Mouse (Mus musculus) liver, embryonic 13.5 days (tissue): ENCODE data around the gene Fam243. TPM values are rescaled to one million over a fixed set of nuclear protein-coding genes. Genes with fewer than 3 reads are reported as not detected.

Source experiments
- ATAC-seq: fragments of 200-750 bp; cut with Nextera tagmentation; 2 replicates; pipeline ENCODE4 v1.8.0; 2017; ENCODE audit warnings: low read depth, mild to moderate bottlenecking, moderate number of reproducible peaks, moderate library complexity
- DNase-seq: peaks from one replicate; pipeline ENCODE4 v3.0.0; 2022
- H3K27ac ChIP-seq: fragments of 300-500 bp; sonication (generic); 2 replicates; pipeline ENCODE4 v1.5.1; 2015; ENCODE audit warnings: moderate library complexity, mild to moderate bottlenecking, inconsistent platforms
- H3K27me3 ChIP-seq: fragments of 300-500 bp; sonication (generic); 2 replicates; pipeline ENCODE4 v1.6.1; 2015; ENCODE audit warnings: mild to moderate bottlenecking, inconsistent platforms
- H3K36me3 ChIP-seq: fragments of 300-500 bp; sonication (generic); 2 replicates; pipeline ENCODE4 v1.6.1; 2015; ENCODE audit warnings: mild to moderate bottlenecking, inconsistent platforms
- H3K4me1 ChIP-seq: fragments of 300-500 bp; sonication (generic); replicated peaks from 2 replicates; pipeline ENCODE4 v1.6.1; 2015; ENCODE audit warnings: inconsistent platforms
- H3K4me2 ChIP-seq: fragments of 300-500 bp; sonication (generic); 2 replicates; pipeline ENCODE4 v1.6.1; 2015; ENCODE audit warnings: inconsistent platforms, mild to moderate bottlenecking, moderate library complexity
- H3K4me3 ChIP-seq: fragments of 300-500 bp; sonication (generic); replicated peaks from 2 replicates; pipeline ENCODE4 v1.5.1; 2015; ENCODE audit warnings: mild to moderate bottlenecking, inconsistent platforms
- H3K9ac ChIP-seq: fragments of 300-500 bp; sonication (generic); 2 replicates; pipeline ENCODE4 v1.6.1; 2015; ENCODE audit warnings: mild to moderate bottlenecking, inconsistent platforms
- H3K9me3 ChIP-seq: fragments of 300-500 bp; sonication (generic); replicated peaks from 2 replicates; pipeline ENCODE4 v1.6.1; 2016; ENCODE audit warnings: inconsistent platforms
- WGBS: fragments of 180-500 bp; shearing (Covaris S2); methylation state at CpG from one replicate; pipeline ENCODE4 v1.1.7; 2015; ENCODE audit not compliant: insufficient replicate concordance; 5-methylcytosine and 5-hydroxymethylcytosine counted together
- polyA plus RNA-seq: library from polyadenylated mRNA; unstranded; fragments of >200 nt; fragmentation: Nextera tagmentation; extraction: Ambion mirVana; gene quantifications from 2 replicates; pipeline ENCODE4 v1.2.1, GENCODE M21; 2015

The Fam243 gene
- polyA plus RNA-seq, 1 experiment from 2014 or later: not detected

- Histone ChIP-seq H3K4me3 (no peak overlapping the region), H3K9ac (no peak overlapping the region), H3K9me3 (no peaks in the 10 kb centered on the region), H3K36me3 (no peaks in the 10 kb centered on the region), H3K27ac (no peak overlapping the region), H3K4me2 (no peak overlapping the region), H3K27me3 (0 out of 2 replicates have a peak, but pooled peaks cover 5% of the 10 kb centered on the region), H3K4me1 (peaks cover 24% of the 10 kb centered on the region)
- DNase-seq (no peak), ATAC-seq (no peak)
- 75% methylated on average over 12 of the region's 12 CpGs for WGBS
These were observed 27.7 kb upstream of the Fam243 start for GRCm38 (mm10) chr16:92348941-92349340.

- no peaks in the 10 kb centered on the region for H3K9me3 ChIP-seq
- H3K4me2 ChIP-seq: no peak overlapping the region
- H3K36me3 ChIP-seq: no peaks in the 10 kb centered on the region
- peaks cover 30% of the 10 kb centered on the region for H3K4me1 ChIP-seq
- DNase-seq (no peak), ATAC-seq (no peak)
- H3K4me3 ChIP-seq: no peak overlapping the region
- H3K9ac ChIP-seq: no peak overlapping the region
- 65% methylated on average over 13 of the region's 13 CpGs for WGBS
- no peaks in the 10 kb centered on the region for H3K27me3 ChIP-seq
- H3K27ac ChIP-seq: no peak overlapping the region
These were observed 25.2 kb upstream of the Fam243 start for GRCm38 (mm10) chr16:92346297-92346916.

DNA sequence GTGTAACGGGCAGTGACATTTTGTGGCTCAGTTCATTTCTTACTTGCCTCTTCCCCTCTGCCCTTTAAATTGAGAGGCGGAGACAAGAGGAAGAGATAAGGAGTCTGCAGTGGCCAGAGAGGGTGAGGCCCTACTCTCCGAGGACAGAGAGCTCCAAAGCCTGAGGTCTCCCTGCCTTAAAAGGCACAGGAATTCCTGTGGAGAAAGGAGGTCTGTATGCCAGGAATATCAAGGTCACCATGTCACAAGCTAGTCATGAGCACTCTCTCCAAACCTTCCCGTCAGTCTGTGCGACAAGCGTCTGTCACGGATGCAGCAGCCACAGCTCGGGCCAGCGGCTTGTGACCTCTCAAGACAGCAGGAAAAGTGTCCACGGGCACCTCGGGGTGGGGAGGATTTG is 23.9 kb upstream of the Fam243 start:
- H3K4me3 ChIP-seq: no peak overlapping the region
- H3K4me2 ChIP-seq: peak overlapping the region; percentile 43
- peaks cover 42% of the 10 kb centered on the region for H3K4me1 ChIP-seq
- no peaks in the 10 kb centered on the region for H3K27me3 ChIP-seq
- no peaks in the 10 kb centered on the region for H3K36me3 ChIP-seq
- H3K9me3 ChIP-seq: no peaks in the 10 kb centered on the region
- DNase-seq (no peak), ATAC-seq (peak; percentile 51)
- WGBS: 22% methylated on average over 11 of the region's 11 CpGs
- peak overlapping the region; percentile 47; the same call in 1 of the 2 replicates for H3K9ac ChIP-seq
- peak overlapping the region; percentile 34; the same call in 1 of the 2 replicates for H3K27ac ChIP-seq

DNA sequence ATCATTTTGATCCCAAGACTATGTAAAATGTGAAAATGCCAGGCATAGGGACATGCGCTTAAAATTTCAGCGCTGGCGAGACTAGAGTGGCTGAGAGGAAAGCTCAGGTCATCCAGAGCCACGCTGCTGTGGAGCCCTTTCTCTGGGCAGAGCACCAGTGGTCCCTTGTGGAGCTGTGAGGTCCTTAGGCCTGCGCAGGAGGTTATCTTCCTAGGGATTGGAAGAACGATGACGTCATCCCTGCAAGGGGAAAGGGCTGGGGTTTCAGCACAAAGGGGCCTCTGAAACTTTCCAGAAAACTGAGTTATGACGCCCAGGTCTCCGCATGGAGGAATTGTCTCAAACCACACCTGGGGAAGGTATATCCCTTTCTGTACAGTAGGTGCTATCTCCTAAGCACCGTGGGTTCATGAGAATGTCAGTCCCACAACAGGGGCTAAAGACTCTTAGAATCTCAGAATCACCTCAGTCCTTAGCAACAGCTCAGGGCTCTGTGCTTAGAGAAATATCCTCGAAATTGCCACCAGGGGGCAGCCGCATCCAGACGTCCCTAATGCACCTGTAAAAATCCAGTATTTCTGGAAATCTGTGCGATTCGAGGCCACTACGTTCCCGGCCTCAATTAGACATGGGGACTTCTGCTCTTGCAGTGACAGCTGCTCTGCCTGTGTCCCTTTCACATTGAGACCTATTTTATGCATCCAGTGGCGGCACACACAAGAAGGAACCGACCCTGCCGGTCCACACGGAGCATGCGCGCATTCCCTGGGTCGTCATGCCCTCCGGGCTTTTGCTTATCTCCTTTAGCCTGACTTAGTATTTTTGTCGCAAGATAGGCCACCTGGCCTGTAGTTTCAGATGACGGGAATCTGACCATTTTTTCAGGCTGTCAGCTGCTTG is 19.6 kb upstream of the Fam243 start:
- Histone ChIP-seq H3K4me3 (peak overlapping the region; percentile 48), H3K4me2 (peak overlapping the region; percentile 69), H3K27me3 (peaks cover under 1% of the 10 kb centered on the region; the same call in 1 of the 2 replicates), H3K9me3 (no peaks in the 10 kb centered on the region), H3K27ac (peak overlapping the region; percentile 58; the same call in 1 of the 2 replicates), H3K36me3 (no peaks in the 10 kb centered on the region), H3K9ac (0 out of 2 replicates have a peak overlapping the region, but pooled peaks have one; percentile 17), H3K4me1 (peaks cover 41% of the 10 kb centered on the region)
- DNase-seq (peak; percentile 76), ATAC-seq (peak; percentile 86)
- WGBS: 23% methylated on average over 27 of the region's 27 CpGs

DNA sequence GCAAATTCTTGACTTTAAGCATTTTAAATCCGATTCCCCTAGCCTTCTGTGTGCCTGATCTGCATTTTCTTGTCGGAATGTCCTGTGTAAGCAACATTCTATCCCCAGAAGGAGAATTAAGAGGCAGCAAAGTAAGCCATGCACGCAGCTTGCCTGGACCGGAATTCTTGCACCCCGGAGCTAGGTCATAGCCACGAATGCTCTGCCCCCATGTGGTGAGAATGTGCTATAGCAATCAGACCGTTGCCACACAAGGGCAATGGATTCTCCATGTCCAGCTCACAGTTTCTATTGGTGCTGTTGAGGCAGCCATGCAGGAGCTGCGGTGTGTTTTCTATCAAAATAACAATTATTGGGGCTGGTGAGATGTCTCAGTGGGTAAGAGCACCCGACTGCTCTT is 15.0 kb upstream of the Fam243 start:
- peaks cover 21% of the 10 kb centered on the region for H3K4me1 ChIP-seq
- no peaks in the 10 kb centered on the region for H3K9me3 ChIP-seq
- H3K36me3 ChIP-seq: no peaks in the 10 kb centered on the region
- H3K4me2 ChIP-seq: no peak overlapping the region
- 8% methylated on average over 9 of the region's 9 CpGs for WGBS
- H3K27me3 ChIP-seq: peaks cover 12% of the 10 kb centered on the region; the same call in 1 of the 2 replicates
- no peak overlapping the region for H3K9ac ChIP-seq
- no peak overlapping the region for H3K4me3 ChIP-seq
- ATAC-seq (no peak), DNase-seq (peak; percentile 51)
- H3K27ac ChIP-seq: no peak overlapping the region

DNA sequence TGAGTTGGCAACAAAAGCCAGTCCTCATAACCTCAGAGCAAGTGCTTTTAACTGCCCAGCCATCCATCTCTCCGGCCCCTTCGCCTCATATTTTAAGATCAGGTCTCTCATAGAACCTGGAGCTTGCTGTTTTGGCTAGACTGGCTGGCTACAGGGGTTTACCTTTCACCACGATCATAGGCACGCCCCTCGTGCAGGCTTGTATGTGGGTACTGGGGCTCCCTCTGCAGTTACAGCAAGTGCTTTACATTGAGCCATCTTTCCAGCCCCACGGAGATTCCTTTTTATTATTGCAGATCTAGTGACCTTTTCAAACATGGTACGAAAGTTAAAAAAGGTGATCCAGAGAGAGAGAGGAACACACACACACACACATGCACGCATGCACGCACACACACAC is 13.4 kb upstream of the Fam243 start:
- no peaks in the 10 kb centered on the region for H3K36me3 ChIP-seq
- H3K27me3 ChIP-seq: peaks cover 12% of the 10 kb centered on the region; the same call in 1 of the 2 replicates
- ATAC-seq (no peak), DNase-seq (no peak)
- no peak overlapping the region for H3K4me2 ChIP-seq
- peaks cover 4% of the 10 kb centered on the region for H3K4me1 ChIP-seq
- WGBS: 57% methylated on average over 9 of the region's 9 CpGs
- H3K4me3 ChIP-seq: no peak overlapping the region
- H3K9ac ChIP-seq: no peak overlapping the region
- no peak overlapping the region for H3K27ac ChIP-seq
- no peaks in the 10 kb centered on the region for H3K9me3 ChIP-seq

GRCm38 (mm10) chr16:92330966-92331365 is 9.7 kb upstream of the Fam243 start:
- Histone ChIP-seq H3K27me3 (peaks cover 15% of the 10 kb centered on the region; the same call in 1 of the 2 replicates), H3K4me1 (no peaks in the 10 kb centered on the region), H3K4me2 (no peak overlapping the region), H3K9me3 (no peaks in the 10 kb centered on the region), H3K36me3 (no peaks in the 10 kb centered on the region), H3K4me3 (no peak overlapping the region), H3K9ac (no peak overlapping the region), H3K27ac (no peak overlapping the region)
- no peak for DNase-seq
- 36% methylated on average over 5 of the region's 5 CpGs for WGBS
- no peak for ATAC-seq

- no peaks in the 10 kb centered on the region for H3K9me3 ChIP-seq
- whole genome bisulfite sequencing: 72% methylated on average over 10 of the region's 10 CpGs
- ATAC-seq (no peak), DNase-seq (no peak)
- no peaks in the 10 kb centered on the region for H3K36me3 ChIP-seq
- no peak overlapping the region for H3K4me3 ChIP-seq
- H3K4me2 ChIP-seq: no peak overlapping the region
- H3K27ac ChIP-seq: no peak overlapping the region
- H3K27me3 ChIP-seq: peaks cover 6% of the 10 kb centered on the region; the same call in 1 of the 2 replicates
- H3K4me1 ChIP-seq: no peaks in the 10 kb centered on the region
- no peak overlapping the region for H3K9ac ChIP-seq
These were observed 6.7 kb upstream of the Fam243 start for GRCm38 (mm10) chr16:92327911-92328310.

DNA sequence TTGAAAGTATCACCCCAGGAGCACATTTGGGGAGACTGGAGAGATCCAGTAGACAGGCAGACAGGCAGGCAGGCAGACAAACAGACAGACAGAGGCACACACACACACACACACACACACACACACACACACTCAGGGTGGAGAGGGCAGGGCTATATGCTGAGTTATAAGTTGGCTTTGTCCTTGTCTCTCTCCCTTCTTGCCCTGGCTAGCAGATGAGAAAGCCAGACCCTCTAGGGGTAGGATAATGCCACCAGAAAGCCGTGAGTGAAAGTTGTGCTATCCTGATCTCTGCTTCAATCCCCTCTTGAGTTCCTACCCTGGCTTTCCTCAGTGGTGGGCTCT is 3.8 kb upstream of the Fam243 start:
- H3K9ac ChIP-seq: no peak overlapping the region
- no peaks in the 10 kb centered on the region for H3K9me3 ChIP-seq
- H3K36me3 ChIP-seq: no peaks in the 10 kb centered on the region
- no peak for DNase-seq
- no peak overlapping the region for H3K4me3 ChIP-seq
- H3K27ac ChIP-seq: no peak overlapping the region
- peaks cover 6% of the 10 kb centered on the region; the same call in 1 of the 2 replicates for H3K27me3 ChIP-seq
- no peak overlapping the region for H3K4me2 ChIP-seq
- no peaks in the 10 kb centered on the region for H3K4me1 ChIP-seq
- no peak for ATAC-seq
- 50% methylated on average over 1 of the region's 1 CpGs for WGBS

DNA sequence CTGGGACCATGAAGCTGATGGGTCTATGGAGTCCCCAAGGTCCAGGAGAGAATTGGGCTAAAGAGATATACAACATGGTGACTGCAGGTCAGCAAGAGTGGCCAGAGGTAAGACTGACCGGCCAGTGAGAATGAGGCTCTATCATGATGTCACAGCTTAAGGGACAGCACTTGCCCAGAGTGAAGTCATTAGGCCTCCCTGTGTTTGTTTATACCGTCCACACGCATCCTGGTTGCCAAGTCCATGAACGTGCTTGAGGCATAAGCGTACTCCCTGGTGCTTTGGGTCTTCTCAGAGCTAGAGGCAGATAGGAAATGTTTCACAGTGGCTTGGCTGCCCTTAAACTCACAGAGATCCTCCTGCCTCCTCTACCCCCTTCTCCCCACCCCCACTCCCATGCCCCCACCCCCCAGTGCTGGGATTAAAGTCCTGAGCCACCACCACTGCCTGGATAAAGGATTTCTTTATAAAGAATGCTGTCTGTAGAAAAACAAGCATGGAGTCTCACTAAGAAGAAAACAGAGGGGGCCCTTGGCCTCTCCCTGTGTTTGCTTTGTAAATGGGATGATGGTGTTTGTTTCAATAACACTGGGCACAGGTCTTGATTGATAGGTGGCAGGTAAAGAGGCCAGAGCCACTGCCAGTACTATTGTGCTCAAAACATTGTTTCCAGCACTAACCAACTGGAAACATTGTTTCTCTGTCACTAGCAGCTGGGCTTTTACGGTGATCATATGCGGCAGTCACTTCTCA is 3.2 kb upstream of the Fam243 start:
- Histone ChIP-seq H3K9ac (no peak overlapping the region), H3K9me3 (no peaks in the 10 kb centered on the region), H3K4me3 (no peak overlapping the region), H3K27me3 (peaks cover 6% of the 10 kb centered on the region; the same call in 1 of the 2 replicates), H3K4me2 (no peak overlapping the region), H3K4me1 (0 out of 2 replicates have a peak, but pooled peaks cover 3% of the 10 kb centered on the region), H3K27ac (no peak overlapping the region), H3K36me3 (no peaks in the 10 kb centered on the region)
- no peak for ATAC-seq
- 66% methylated on average over 7 of the region's 7 CpGs for WGBS
- DNase-seq: no peak

GRCm38 (mm10) chr16:92320361-92320760 is 880 bp downstream of the Fam243 start:
- Histone ChIP-seq H3K4me2 (no peak overlapping the region), H3K27ac (no peak overlapping the region), H3K36me3 (no peaks in the 10 kb centered on the region), H3K27me3 (no peaks in the 10 kb centered on the region), H3K4me1 (peaks cover 8% of the 10 kb centered on the region; the same call in 1 of the 2 replicates), H3K9me3 (no peaks in the 10 kb centered on the region), H3K4me3 (no peak overlapping the region), H3K9ac (no peak overlapping the region)
- DNase-seq (no peak), ATAC-seq (no peak)
- 64% methylated on average over 3 of the region's 3 CpGs for WGBS
